Mouse (Mus musculus) ovary, postnatal 36 days (tissue): ENCODE data around the gene Mettl24.

Source experiments
- DNase-seq: peaks from one replicate; pipeline ENCODE4 v3.0.0; 2022; ENCODE audit warnings: low spot score, mixed read lengths

Gene Mettl24

DNA sequence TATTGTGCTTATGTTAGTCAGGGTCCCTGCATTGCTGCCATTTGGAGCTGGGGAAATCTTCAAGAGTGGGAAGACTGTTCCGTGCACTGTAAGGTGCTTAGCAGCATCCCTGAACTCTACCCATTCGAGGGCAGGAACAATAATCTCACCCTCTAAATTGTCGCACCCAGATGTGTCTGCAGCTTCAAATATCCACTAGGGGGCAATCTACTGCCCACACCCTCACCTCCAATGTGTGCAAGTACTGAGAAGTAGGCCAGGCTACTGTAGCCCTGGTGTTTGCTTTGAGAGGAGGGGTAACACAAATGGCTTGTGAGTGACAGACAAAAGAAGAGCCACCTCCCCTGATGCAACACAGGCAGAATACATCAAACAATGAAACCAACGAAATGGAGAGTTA is 130.5 kb downstream of the Mettl24 start:
- no peak for DNase-seq

DNA sequence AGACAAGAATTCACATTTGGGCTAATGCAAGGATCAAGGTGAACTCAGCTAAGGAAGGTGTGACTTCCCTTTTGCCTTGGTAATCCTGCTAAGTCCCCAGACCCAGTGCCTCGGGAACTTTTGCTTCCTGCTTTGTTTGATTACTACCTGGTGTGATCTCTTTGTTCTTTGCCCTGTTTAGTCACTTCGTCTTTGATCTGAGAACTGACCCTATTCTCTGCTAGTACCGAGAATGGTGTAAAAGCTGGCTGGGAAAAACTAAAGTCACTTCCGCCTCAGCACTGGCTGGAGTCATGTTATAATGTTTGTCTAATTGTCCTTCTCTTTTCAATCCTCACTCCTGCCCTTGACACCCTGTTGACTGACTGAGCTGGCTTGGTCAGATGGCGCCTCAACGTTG is 133.4 kb downstream of the Mettl24 start:
- no peak for DNase-seq

DNA sequence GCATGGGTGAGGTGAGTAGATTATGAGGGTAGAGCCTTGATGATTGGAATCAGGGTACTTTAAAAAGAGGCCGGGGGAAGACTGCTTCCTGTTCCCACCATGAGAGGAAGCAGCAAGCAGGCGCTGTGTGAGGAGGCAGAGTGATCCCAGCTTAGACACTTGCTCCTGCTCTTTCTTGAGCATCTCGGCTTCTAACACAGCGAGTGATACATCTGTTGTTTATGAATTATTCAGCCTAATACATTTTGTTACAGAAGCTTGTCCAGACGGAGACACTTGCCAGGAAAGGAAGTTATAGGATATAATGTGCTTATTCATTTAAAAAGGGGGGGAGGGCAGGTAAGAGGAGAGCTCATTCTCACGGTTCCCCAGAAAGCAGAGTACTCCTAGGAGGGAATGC is 142.9 kb downstream of the Mettl24 start:
- DNase-seq, result no peak

DNA sequence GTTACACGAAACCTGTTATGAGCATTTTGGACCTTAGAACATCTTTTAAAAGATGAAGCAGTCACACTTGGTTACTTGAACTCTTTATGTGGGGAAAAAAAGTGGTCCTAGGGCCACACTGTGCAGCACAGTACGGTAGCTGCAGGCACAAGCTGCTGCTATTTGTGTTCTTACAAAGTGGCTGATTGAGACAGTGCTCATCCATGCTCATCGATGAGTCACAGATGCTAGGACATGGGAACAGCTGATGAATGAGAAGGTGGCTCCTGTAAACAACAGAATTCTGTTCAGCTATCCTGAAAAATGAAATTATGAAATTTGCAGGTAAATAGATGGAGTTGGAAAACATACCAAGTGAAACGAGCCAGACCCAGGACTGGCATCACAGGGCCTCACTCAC is 144.6 kb downstream of the Mettl24 start:
- no peak for DNase-seq

DNA sequence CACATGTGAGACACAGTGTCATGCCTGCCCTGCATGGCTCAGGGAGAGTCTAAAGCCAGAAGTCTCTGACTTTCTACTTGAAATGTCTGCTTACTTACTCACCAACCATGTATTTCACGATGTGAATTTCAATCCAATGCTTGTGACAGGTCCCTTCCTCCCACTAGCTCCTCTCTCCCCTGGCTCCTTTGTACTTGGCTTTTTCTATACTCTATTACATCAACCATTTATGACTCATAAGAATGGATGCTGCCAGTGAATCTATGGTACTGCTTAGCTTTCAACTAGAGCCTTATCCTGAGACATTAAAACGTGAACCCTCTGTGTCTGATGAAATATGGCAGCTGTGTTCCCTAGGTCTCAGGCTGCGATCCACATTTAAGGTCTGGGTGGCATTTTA is 147.2 kb downstream of the Mettl24 start:
- DNase-seq, result no peak

DNA sequence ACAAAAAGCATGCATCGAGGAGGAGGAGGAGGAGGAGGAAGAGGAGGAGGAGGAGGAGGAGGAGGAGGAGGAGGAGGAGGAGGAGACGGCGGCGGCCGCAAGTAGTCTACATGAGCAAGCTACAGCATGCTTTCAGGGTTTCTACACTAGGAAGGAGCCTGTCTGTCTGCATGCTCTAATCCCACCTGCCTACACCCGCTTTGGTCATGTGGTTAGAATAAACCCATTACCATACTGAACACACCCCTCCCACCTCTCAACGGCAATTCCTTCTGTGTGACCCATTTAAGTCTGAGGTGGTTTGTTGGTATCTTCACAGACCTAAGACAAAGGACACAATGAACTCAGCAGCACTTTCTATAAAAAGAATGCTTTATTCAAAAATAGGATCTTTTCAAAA is 148.2 kb downstream of the Mettl24 start:
- DNase-seq, result no peak

DNA sequence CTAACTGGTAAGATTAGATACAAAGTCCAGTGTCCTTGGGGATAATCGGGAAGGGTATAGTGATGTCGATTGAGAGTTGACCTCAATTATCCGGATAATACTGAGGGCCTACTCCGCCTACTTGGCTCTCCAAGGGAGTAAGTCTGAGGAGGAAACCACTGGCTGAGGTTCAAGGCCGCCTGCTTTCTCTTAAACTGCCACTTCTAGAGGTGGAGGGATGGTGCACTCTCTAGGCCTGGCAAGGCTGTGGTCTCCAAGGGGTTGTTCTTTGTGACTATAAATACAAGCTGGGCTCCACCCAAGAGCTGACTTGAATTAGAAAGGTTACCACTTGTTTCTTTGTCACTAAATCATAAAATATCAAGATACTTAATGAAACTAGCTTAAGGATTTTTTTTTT is 157.0 kb downstream of the Mettl24 start:
- peak; percentile 46 for DNase-seq

DNA sequence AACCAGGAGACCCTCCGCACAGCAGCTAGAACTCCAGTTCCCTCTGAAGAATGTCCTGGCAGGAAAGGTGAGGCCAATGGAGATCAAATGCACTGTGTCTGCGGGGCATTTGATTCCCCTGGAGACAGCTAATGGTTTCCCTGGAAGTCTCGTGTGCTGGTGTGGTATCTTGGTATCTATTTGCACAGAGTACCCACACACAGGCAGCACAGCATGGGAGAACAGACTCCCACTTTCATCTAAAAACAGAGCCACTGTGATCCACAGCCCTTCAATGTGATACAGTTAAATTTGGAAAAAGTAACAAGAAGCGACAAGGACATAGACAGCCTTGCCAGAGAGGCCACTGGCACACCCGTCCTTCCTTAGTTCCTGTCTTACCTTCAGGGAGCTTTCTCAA is 160.8 kb downstream of the Mettl24 start:
- DNase-seq, result no peak

DNA sequence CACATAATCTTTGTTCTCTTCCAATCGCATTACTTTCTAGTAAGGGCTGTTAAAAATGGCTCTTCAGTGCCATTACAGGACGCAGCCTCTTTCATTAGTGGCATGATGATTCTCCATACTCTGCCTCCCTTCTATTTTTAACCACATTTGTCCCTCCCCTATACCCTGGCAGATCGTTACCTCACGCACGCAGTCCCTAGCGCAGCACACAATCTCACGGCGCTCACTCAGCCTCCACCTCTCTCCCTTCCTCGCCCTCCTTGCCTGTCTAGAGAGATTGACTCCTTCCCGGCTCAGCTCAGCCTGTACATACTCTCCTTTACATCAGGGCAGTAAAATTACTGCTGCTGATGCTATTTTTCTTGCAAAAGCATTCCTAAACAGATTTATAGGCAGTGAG is 161.5 kb downstream of the Mettl24 start:
- DNase-seq, result no peak

DNA sequence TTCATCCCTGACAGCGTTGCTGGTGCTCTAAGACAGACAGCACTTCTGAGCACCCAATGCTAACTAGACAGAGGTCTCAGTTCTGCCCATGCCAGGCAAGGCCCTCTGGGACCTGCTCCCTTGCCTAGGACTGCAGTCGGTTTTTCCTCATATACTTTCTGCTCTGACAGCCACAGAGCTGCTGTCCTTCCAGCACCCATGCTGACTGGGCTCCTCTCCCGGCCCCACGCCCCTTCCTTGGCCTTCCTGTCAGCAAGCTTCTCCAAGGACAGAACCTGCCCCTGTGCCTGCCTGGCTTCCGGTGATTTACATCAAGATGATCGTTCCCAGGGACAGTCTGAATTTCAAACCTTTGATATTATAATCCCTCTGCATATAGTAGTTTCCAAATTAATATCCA is 162.5 kb downstream of the Mettl24 start:
- DNase-seq, result peak; percentile 16

DNA sequence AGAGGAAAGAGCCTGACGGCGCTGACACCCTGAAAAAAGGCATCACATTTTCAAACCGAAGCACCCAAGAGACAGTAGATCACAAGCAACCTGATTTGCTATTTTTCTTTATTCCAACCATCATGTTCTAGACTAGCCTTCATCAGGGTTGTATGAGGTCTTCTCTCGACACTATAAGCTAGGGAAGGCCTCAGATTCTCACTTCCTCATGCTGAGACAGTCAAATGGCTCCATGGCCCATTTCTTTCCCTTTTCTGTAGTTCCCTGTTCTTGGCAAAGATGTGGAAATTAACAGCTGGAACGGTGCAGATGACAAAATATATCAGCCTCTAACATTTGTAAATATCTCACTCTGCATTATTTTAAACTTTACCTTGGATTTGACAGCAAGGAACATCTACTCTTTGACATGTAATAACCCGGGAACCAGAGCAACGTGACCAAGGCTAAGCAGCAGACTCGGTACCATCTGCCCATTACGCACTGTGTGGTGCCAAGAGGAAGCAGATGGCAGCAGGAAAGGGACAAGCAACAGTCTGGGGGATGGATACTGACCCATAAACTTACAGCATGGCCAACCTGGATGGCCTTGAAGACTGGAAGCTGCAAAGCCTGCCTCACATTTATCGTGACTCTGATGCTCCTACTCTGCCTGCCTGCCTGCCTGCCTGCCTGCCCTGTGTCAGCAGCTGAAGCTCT is 164.2 kb downstream of the Mettl24 start:
- DNase-seq, result no peak

DNA sequence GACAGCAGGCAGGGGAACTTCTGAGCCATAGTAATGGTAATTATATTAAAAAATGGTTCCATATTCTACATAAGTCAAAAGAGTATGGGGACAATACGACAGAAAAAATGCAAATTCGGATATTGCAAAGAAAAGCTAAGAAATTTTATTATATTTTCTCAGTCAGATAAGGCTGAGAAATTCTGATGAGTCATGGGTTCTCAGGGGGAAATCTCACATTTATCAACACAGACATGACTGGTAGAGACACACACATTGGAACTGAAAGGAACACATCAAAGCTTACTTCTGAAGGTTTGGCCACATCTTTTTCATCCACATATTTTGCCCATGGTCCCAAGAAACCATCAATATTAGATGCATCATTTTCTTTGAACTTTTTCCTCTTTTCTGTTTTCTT is 167.6 kb downstream of the Mettl24 start:
- DNase-seq, result no peak

DNA sequence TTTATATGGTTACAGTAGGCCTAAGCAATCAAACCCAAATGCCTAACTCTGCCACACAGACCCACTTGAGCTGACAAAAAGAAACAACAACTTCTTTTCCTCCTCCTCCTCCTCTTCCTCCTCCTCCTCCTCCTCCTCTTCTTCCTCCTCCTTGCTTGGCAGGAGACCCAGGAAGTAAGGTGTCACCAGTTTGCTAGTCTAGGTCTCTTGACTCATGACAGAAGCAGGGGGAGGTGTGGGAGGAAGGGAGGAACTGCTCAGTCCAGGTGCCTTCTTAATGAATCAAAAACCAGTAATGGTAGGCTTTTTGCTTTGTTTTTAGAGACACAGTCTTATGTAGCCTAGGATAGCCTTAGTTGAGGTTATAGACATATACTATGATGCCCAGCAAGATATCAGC is 168.1 kb downstream of the Mettl24 start:
- DNase-seq, result no peak

DNA sequence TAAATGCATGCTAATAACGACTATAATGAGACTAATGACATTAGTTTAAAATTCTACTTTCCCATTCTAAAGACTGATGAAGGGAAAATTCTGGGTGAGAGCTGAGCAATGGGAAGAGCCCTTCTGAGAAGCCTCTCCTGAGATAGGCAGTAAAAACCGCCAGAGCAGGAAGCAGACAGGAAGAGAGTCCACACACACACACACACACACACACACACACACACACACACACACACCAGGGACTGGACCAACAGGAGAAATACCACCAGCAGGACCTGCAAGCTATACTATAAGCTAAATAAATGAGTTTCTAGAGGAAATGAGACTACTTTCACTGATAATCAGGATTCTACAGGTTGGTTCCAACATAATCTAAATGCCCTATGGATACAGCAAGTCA is 172.5 kb downstream of the Mettl24 start:
- no peak for DNase-seq

DNA sequence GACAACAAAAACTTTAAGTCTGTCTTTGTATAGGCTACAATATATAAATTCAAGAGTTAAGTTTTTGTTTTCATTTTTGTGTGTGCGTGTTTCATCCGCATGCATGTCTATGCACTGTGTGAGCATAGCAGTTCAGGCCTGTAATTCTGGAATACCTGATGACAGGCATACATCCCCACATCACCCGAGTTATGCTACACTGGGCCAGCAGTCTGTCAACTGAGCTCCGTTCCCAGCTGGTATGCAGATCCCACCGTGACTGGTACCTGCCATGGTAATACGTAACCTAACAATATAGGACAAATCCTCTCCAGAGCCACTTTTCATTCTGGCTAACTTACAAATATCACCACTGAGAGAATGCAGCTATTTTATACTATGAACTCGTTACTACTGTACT is 173.6 kb downstream of the Mettl24 start:
- DNase-seq, result no peak

DNA sequence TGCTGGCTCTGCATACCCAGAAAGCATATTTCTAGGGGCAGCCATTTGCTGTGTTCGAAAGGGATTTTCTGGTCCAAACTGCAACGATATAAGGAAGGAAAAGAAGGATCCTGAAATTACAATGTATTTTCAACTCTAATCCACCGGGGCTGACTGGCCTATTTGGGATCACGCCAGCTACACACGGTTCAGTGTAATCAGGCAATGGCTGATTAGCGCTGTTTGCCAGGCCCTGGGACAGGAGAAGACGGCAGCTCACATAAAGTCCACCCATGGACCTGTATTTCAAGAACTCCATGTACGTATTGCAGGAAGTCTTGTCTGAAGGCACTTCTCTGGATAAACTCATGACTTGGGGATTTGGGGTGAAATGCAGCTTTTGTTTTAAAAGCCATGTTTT is 174.5 kb downstream of the Mettl24 start:
- DNase-seq, result peak; percentile 28
